Mouse (Mus musculus) CD8-positive naive resting alpha-beta T cell, adult 2 months (primary cell): ENCODE measurements around the gene Trp73.

Experiments used
- DNase-seq, 2 experiments: peaks; one replicate each; pipeline ENCODE4 v3.0.0; 2022; ENCODE audit warnings: low read depth in 2 of 2, low spot score in 2 of 2

Gene Trp73

GRCm38 (mm10) chr4:154140182-154140212, at the start of gene Trp73:
Gene Trp73 (minus strand): TSS chr4:154140208.
- DNase-seq, result no peak

GRCm38 (mm10) chr4:154188948-154189347, 48.9 kb upstream of the Trp73 start:
- DNase-seq, result no peak

GRCm38 (mm10) chr4:154186002-154186537, 46.1 kb upstream of the Trp73 start:
- no peak for DNase-seq

GRCm38 (mm10) chr4:154185001-154185400, 45.0 kb upstream of the Trp73 start:
- no peak for DNase-seq

GRCm38 (mm10) chr4:154183566-154183965, 43.6 kb upstream of the Trp73 start:
- no peak for DNase-seq

GRCm38 (mm10) chr4:154181001-154181400, 41.0 kb upstream of the Trp73 start:
- DNase-seq, result no peak

- DNase-seq, result no peak
Observed at GRCm38 (mm10) chr4:154177257-154177656, 37.2 kb upstream of the Trp73 start.

GRCm38 (mm10) chr4:154171931-154172604, 32.1 kb upstream of the Trp73 start:
- no peak for DNase-seq

GRCm38 (mm10) chr4:154171151-154171930, 31.3 kb upstream of the Trp73 start:
- no peak for DNase-seq

GRCm38 (mm10) chr4:154170506-154171150, 30.6 kb upstream of the Trp73 start, which contains the start of gene Megf6:
Gene Megf6 (plus strand): TSS chr4:154170730.
- DNase-seq, result no peak

- no peak for DNase-seq
Observed at GRCm38 (mm10) chr4:154170021-154170420, 30.0 kb upstream of the Trp73 start.

- peak; percentile 43 to 55 for DNase-seq
Observed at GRCm38 (mm10) chr4:154167053-154167452, 27.0 kb upstream of the Trp73 start.

- DNase-seq, result peak; percentile 64 to 73
Observed at GRCm38 (mm10) chr4:154163296-154163695, 23.3 kb upstream of the Trp73 start.

- DNase-seq, result peak; percentile 95 to 96
Observed at GRCm38 (mm10) chr4:154160538-154161390, 20.8 kb upstream of the Trp73 start, which contains the start of gene Tprgl. Gene Tprgl (minus strand): TSS chr4:154160666.

- peak in 1 of 2 experiments; percentile 27 for DNase-seq
Observed at GRCm38 (mm10) chr4:154159961-154160537, 20.0 kb upstream of the Trp73 start.

GRCm38 (mm10) chr4:154159002-154159401, 19.0 kb upstream of the Trp73 start:
- DNase-seq, result peak; percentile 85 to 94

GRCm38 (mm10) chr4:154157970-154158662, 18.1 kb upstream of the Trp73 start:
- DNase-seq, result no peak

GRCm38 (mm10) chr4:154156050-154156449, 16.0 kb upstream of the Trp73 start:
- DNase-seq, result no peak

GRCm38 (mm10) chr4:154154104-154154503, 14.1 kb upstream of the Trp73 start:
- DNase-seq, result no peak

GRCm38 (mm10) chr4:154146342-154146741, 6.3 kb upstream of the Trp73 start:
- DNase-seq, result no peak
